Mouse (Mus musculus) kidney, adult 2 months (tissue): ENCODE data around the gene Gm5901.

Experiments
- CTCF ChIP-seq: fragments of 200-500 bp; conservative IDR thresholded peaks from 2 replicates; pipeline ENCODE4 v1.5.1; 2011; ENCODE audit warnings: low read depth, mild to moderate bottlenecking, control low read depth, low read length, moderate library complexity, mixed read lengths; ENCODE audit not compliant: insufficient read depth, insufficient read length
- POLR2A ChIP-seq: fragments of 200-500 bp; IDR thresholded peaks from one replicate; pipeline ENCODE4 v1.6.1; 2011; ENCODE audit warnings: low read depth, low read length, control low read depth

DNA sequence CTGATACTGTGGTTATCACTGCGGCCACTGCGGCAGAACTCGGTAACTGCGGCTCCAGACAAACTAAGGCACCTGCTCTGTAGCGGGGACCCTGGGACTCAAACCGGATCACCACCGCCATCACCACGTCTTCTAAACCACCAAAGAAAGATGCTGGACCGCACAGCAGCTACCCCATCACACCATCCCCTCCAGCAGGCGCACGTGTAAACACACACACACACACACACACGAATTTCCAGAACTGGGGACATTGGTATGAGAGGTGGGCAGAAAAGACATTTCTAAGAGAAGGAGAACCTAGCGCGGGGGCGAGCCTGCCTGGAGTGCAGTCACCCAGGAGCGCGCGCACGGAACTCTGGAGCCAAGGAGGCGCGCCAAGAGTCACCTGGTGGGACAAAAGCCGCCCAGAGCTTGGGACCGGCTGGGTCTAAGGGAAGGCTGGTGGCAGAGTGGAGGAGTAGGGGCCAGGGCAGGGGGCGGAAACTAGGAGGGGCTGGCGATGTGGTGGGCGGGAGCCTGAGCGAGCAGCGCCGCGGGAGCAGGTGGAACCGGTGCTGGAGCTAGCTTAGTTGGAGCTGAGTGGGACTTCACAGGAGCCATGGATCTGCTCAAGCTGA lies 50.7 kb downstream of the Gm5901 start, which contains the start of gene Cckbr:
- no peak for TF ChIP-seq CTCF
- TF ChIP-seq POLR2A: no peak
